Mouse (Mus musculus) ovary, postnatal 14 days (tissue): ENCODE data around the gene Atp13a4.

ENCODE experiments used
- DNase-seq: peaks from one replicate; pipeline ENCODE4 v3.0.0; 2022; ENCODE audit warnings: low spot score

Atp13a4 gene

GRCm38 (mm10) chr16:29480396-29480795 lies 64.3 kb downstream of the Atp13a4 start:
- DNase-seq, result no peak

DNA sequence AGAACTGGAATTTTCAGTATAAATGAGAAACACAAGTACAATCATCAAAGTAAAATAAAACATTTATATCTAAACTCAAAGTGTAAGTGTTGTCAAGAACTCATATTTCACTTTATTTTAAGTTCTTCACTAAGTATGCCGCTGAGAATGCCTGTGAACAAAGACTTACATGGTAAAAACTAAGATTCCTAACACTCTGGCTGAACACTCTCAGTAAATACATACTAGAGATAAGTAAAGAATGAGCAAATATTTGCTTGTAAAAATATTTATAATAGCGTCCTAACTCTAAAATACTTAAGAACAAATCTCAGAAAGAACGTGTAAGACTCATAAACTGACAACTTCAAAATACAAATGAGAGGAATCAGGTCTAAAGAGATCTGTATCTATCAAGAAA lies 80.9 kb downstream of the Atp13a4 start:
- DNase-seq, result no peak

DNA sequence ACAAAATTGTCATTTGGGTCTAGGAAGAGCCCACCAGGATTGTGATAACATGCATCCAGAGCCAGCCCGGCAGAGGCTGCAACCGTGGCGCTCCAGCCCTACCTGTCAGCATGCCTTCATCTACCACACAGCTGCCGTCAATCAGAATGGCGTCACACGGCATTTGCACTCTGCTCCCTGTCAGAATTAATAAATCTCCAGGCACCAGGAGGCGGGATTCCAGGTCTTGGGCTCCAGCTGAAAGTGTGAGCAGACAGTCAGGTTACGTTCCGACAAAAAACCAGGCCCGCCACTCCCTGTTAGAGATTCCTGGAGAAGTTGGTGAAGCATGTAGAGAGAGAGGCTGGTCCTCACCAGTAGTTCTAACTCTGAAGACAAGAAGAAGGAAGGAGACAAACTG lies 85.3 kb downstream of the Atp13a4 start:
- no peak for DNase-seq

DNA sequence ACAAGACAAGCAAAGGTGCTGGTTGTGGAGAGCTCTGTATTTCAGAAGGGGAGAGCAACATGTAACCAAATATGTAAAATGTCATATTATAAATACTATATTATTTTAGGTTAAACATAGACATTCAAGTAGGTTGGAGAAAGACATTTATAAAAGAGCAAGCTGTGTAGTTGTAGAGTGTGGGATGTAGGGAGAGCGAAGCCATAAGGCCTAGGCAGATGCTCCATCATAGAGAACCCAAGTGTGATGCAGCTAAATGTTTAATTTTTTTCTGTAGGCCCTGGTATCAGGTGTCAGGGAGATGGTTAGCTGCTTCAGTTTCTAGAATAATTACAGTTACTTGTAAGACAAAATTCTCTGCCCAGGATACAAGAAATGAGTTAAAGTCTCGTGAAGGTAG lies 87.8 kb downstream of the Atp13a4 start:
- no peak for DNase-seq

- no peak for DNase-seq
Observed at GRCm38 (mm10) chr16:29453282-29453681, 91.4 kb downstream of the Atp13a4 start.

DNA sequence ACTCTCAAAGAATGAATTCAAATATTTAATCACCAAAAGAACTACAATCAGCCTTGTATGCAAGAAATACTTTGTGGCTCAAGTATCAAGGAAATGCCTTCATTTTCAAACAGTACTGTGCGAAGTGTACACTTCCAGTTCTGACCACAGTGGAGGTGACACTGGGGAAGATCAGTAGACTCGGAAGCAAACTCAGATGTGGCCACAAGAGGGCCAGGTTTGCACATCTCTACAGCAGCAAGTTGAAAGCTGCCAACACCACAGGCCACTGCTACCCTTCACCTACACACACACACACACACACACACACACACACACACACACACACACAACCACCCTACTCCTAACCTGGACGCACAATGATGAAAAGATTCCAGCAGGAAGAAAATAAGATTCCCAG lies 93.0 kb downstream of the Atp13a4 start:
- DNase-seq, result peak; percentile 5

- no peak for DNase-seq
Observed at GRCm38 (mm10) chr16:29442126-29442525, 102.5 kb downstream of the Atp13a4 start.

DNA sequence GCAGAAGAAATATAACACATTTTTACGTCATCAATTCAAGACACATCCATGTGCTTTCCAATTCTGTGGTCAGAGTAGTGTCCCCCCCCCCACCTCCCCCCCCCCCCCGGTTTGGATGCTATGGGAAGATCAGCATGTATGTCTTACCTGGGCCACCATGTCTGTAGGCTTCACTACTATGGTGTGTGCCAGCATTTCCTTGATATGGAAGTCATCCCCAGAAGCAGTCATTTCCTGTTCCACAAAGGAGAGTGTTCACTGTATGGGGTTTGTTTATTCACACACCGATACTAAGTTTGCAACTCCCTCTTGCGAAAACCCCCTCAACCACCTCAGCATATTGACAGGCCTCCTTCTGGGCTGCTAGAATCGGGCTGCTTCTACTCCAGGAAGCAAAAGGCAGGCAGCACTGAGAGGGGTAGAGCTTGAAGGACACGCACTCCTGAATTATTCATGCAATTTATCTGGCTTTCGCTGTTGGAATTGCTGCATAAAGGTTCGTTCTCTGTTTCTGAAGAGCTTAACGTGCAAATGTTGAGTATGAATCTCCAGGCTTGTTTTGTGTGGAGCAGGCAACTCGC lies 103.2 kb downstream of the Atp13a4 start:
- DNase-seq, result no peak

DNA sequence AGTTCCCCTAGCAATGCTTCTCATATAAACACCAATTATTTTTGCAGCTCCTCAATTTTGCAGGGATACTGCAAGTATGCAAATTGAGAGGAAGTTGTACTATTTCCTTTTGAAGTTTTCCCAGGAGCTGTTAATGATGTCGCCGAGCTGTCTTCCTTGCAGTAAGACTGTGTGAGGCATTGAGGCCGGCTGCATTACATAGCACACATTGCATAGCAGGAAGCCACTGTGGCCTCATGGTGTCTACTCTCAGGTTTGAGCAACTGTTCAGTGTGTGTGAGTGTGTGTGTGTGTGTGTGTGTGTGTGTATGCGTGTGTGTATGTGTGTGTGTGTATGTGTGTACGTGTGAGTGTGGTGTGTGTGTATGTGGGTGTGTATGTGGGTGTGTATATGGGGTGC lies 106.6 kb downstream of the Atp13a4 start:
- DNase-seq, result no peak

DNA sequence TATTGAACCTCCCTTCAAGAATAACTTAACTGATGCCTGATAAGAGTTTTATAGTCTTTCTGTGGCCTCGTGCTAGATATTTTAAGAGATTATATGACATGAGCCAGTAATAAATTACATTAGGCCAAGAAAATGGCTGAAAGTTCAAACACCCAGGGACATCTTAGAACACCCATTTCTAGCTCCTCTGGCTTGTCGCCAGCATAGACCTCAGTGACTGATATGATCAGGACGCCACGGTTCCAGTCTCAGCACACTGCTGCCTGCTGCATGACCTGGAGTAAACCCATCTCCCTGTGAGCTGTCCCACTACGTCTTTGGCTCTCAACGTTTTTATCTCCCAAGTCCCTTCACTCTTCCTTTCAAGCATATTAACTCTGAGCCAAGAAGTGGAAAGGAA lies 108.9 kb downstream of the Atp13a4 start:
- peak; percentile 0 for DNase-seq

DNA sequence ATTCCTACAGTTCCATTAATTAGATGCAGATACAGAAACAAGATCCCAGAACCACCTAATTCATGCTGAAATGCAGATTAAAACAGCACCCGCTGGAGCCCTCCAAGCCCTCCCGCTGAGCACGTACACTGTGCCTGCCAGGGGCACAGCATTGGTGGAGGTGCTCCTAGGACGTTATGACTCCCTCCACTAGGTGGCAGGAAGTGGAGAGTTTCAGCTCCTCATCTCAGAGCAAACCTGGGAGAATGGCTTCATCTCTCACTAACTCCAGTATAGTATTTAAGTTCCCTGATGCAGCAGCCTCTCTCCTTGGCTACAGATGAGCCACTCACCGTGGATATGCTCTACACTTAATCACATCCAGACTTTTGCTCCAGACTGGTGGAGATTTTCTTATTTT lies 110.0 kb downstream of the Atp13a4 start:
- peak; percentile 2 for DNase-seq

DNA sequence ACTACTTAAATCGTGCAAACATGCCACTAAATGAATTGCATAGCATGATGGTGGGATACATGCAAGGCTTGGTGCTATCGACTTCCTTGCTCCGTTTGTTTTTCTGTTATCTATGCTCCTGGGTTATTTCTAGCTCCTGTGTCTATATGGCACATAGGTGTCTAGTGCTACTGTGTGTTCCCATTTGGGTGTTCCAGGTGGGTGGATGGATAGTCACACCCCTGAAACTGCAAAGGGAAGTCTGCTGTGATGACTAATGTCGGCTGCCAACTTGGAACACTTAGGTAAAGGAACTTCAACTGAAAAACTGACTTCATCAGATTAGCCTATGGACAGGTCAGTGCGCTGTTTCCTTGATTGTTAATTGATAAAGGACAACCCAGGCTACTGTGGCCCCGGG lies 129.8 kb downstream of the Atp13a4 start:
- no peak for DNase-seq

DNA sequence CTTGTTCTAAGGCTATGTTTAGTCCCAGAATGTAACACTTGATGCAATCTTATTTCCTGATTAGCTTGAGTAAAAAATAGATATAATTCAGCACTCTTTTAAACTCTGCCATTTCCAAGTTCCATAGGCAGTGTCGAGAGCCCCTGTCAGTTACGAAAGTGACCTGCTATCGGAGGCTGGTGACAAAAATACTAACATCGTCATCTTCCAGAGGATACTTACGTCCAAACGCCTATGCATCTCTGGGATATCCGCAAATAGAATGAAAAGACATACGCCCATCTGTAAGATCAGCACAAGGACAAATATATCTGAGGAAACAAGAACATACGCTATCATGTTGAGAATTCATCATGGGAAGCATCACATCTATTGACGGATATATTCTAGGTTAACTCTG lies 137.3 kb downstream of the Atp13a4 start:
- DNase-seq, result no peak

GRCm38 (mm10) chr16:29399079-29399478 lies 145.6 kb downstream of the Atp13a4 start:
- DNase-seq, result no peak

DNA sequence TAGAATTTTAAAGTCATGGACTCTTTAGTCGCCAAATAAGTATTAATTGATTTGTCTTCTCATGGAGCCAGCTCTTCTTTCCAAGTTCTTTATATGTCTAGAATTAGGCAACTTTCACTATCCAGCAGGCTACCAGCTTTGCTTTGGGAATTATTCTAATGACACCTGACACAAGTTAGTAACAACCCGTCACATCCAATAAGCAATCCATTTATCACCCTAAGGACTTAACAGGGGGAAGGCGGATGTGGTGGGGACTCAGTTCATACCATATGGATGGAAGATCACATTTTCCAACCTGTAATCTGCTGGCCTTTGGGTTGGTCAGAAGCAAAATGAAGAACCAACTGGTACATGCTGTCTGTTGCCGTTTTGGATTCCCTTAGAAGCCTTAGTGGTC lies 159.9 kb downstream of the Atp13a4 start:
- no peak for DNase-seq

DNA sequence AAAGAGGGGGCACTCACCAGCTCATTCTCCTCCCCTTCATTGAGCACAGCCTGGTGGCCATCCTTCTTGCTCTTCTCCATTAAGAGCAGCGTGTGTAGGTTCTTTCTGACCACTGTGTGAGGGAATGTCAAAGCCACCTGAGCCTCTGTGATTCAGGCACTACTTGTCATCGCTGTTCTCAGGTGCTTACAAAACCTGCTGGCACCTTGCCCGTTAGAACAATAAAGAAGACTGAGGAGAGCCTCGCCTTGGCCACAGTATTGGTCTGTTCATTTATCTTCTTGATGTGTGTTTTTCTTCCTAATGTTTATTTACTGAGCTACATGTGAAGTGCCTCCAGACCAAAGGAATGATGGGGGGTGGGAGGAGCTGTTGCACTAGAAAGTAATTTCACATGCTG lies 166.2 kb downstream of the Atp13a4 start, which contains the start of gene Atp13a5:
TSS of gene Atp13a5 (minus strand) at position 275 of the 400 bp plus-strand sequence.
- no peak for DNase-seq

DNA sequence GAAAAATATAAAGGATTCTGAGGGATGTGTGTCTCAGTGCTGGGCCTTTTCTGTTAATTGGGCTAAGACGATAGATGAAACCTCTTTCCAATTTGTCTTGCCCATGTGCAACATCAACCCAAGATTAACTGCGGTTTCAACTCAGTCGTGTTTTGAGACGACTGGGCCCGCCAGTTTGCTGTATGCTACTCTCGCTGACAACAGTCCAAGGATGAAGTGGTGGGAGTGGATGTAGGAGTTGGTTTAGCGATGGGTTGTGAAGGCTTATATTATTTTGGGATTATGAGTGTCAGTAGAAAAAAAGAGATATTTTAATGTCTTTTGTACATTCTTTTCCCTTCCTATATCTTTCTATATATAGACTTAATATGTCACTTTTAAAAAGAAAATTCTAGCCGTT lies 170.0 kb downstream of the Atp13a4 start:
- DNase-seq, result no peak
